Mouse (Mus musculus): ENCODE results near the gene Trnau1ap. TPM values are rescaled to one million over a fixed set of nuclear protein-coding genes. Genes with fewer than 3 reads are reported as not detected.
A peak's percentile ranks its signal among the peaks of the same experiment; 100 is the strongest.
"Not testable (repeated sequence)": the region's sequence is repeated elsewhere in the genome, so short reads cannot be mapped to it uniquely, and the experiment has no call there.

Trnau1ap gene
- polyA plus RNA-seq, 1 experiment from 2014 or later, result 77.5 TPM

DNA sequence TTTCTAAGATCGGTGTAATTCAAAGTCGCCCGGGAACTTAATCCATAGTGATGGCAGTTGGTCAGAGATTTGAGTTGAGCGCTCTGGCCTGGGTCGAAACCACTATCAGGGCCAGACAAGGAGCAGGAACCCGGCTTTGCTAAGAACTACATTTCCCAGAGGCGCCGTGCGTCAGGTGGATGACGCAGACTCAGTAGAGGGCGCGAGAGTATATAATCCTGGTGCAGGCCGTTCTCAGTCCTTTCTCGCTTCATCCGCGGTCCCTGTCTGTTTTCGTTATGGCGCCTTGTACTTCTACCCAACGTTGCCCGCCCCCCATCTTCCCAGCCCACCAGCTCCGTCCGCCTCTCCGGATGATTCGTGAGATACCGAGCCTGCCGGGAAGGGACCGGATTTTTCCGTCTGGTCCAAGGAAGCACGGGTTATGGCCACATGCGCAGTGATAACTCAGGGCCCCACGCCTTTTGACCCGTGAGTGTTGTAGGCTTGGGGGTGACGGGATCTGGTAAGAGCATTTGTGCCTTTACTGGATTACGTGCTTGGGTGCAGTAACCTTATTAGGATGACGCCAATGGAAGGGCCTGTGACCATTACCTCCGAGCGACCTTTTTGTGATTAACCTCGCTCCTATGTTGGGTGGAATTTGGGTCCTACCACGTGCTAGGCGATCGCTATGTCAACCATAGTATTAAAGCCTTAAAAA lies 20.8 kb downstream of the Trnau1ap start:
- Histone ChIP-seq H3K9ac (peak overlapping the region; percentile 97), H3K27ac (replicated peaks) (peak overlapping the region; percentile 95), H3K27me3 (no peaks in the 10 kb centered on the region), H3K4me2 (peak overlapping the region; percentile 89), H3K4me3 (peak overlapping the region; percentile 86), H3K9me3 (no peaks in the 10 kb centered on the region), H3K4me1 (replicated peaks) (peaks cover 14% of the 10 kb centered on the region), H3K36me3 (peaks cover 39% of the 10 kb centered on the region)
- peak; percentile 94 for ATAC-seq (ENCODE audit: low read depth)
- WGBS, result 1% methylated on average over 41 of the region's 41 CpGs

DNA sequence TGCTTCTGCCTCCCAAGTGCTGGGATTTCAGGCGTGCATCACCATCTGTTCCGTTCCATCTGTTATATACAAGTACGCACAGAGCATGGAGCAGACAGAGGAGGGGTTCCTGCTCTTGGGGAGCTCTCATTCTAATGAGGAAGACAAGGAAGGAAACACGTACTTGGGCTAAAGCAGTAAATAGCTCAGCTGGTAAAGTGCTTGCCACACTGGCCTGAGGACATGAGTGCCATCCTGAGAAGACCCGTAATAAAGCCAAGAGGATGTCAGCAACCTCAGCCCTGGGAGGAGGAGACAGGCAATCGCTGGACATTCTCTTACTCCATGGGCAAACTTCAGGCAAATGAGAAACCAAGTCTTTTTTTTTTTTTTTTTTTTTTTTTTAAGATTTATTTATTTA lies 23.3 kb downstream of the Trnau1ap start:
- Histone ChIP-seq H3K36me3 (peaks cover 13% of the 10 kb centered on the region), H3K4me1 (replicated peaks) (peaks cover 26% of the 10 kb centered on the region), H3K4me2 (no peak overlapping the region), H3K9me3 (no peaks in the 10 kb centered on the region), H3K27ac (replicated peaks) (no peak overlapping the region), H3K27me3 (no peaks in the 10 kb centered on the region), H3K9ac (no peak overlapping the region), H3K4me3 (no peak overlapping the region)
- ATAC-seq (ENCODE audit: low read depth), result no peak
- whole genome bisulfite sequencing, result 71% methylated on average over 6 of the region's 6 CpGs

DNA sequence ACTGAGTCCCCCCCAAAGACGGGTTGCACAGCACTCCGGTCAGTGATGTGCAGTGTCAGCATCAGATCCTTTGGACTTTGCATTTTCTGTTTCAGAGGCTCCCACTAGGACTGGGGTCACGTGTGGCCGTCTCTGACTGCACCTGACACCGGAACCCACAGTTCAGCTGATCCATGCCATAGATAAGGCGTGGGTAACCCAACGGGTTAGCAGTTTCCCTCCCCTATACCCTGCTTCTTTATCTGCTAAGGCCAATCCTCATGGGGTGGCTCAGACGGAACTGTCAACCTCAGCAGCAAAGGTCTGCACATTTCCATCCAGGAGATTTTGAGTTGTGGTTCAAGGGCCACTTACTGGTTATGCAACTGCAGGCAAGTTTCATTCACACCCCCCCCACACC lies 24.1 kb downstream of the Trnau1ap start:
- H3K4me3 ChIP-seq, result no peak overlapping the region
- H3K4me2 ChIP-seq, result no peak overlapping the region
- H3K4me1 ChIP-seq (replicated peaks), result peaks cover 22% of the 10 kb centered on the region
- no peak overlapping the region for H3K27ac ChIP-seq (replicated peaks)
- no peak for ATAC-seq (ENCODE audit: low read depth)
- no peaks in the 10 kb centered on the region for H3K27me3 ChIP-seq
- WGBS, result 91% methylated on average over 8 of the region's 8 CpGs
- peaks cover 6% of the 10 kb centered on the region for H3K36me3 ChIP-seq
- H3K9me3 ChIP-seq, result no peaks in the 10 kb centered on the region
- no peak overlapping the region for H3K9ac ChIP-seq

DNA sequence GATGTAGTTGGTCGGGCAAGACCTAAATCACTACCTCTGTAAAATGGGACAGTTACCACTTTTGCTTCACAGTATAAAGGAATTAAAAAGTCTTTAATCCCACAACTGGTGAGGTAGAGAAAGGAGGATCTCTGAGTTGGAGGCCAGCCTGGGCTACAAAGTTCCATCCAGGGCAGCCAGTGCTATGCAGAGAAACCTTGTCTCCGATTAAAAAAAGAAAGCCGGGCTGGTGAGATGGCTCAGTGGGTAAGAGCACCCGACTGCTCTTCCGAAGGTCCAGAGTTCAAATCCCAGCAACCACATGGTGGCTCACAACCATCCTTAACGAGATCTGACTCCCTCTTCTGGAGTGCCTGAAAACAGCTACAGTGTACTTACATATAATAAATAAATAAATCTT lies 25.9 kb downstream of the Trnau1ap start:
- H3K27ac ChIP-seq (replicated peaks); H3K36me3 ChIP-seq; ATAC-seq (ENCODE audit: low read depth); H3K27me3 ChIP-seq; H3K9me3 ChIP-seq: not testable (repeated sequence)
- peaks cover 11% of the 10 kb centered on the region for H3K4me1 ChIP-seq (replicated peaks)
- H3K9ac ChIP-seq, result peak overlapping the region; percentile 68
- H3K4me3 ChIP-seq, result peak overlapping the region; percentile 40
- H3K4me2 ChIP-seq, result peak overlapping the region; percentile 64
- WGBS, result 43% methylated on average over 6 of the region's 6 CpGs

DNA sequence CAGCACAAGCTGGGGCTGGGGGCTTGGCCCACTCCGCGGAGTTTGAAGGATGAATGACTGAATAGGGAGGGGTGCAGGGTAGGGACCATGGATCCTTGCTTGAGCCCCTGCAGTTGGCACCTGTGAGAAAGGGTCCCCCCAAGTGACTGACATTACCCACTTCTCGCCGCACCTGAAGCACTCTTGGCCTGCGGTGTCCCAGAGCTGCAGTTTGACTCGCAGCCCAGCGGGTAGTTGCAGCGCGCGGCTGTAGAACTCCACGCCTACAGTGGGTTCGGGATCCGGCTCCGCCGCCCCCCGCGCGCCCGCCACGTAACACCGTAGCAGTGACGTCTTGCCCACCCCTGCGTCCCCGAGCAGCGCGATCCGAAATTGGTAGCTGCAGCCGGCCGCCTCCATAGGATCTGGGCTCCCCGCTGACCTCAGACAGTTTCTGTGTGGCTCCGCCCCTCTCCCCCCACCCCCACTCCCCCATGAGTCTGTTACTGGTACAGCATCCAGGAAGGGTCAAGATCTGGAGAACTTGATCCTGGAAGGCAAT lies 26.3 kb downstream of the Trnau1ap start, which contains the start of gene Rab42:
Gene Rab42 (minus strand): TSS at position 447 of the 541 bp plus-strand sequence.
- H3K27me3 ChIP-seq, result no peaks in the 10 kb centered on the region
- H3K27ac ChIP-seq (replicated peaks), result no peak within 1 kb of the TSS
- ATAC-seq (ENCODE audit: low read depth), result peak; percentile 54
- peak within 1 kb of the TSS; percentile 64 for H3K4me2 ChIP-seq
- no peaks in the 10 kb centered on the region for H3K36me3 ChIP-seq
- no peaks in the 10 kb centered on the region for H3K9me3 ChIP-seq
- peaks cover 11% of the 10 kb centered on the region for H3K4me1 ChIP-seq (replicated peaks)
- peak within 1 kb of the TSS; percentile 68 for H3K9ac ChIP-seq
- 2% methylated on average over 30 of the region's 31 CpGs for WGBS
- H3K4me3 ChIP-seq, result peak within 1 kb of the TSS; percentile 40

DNA sequence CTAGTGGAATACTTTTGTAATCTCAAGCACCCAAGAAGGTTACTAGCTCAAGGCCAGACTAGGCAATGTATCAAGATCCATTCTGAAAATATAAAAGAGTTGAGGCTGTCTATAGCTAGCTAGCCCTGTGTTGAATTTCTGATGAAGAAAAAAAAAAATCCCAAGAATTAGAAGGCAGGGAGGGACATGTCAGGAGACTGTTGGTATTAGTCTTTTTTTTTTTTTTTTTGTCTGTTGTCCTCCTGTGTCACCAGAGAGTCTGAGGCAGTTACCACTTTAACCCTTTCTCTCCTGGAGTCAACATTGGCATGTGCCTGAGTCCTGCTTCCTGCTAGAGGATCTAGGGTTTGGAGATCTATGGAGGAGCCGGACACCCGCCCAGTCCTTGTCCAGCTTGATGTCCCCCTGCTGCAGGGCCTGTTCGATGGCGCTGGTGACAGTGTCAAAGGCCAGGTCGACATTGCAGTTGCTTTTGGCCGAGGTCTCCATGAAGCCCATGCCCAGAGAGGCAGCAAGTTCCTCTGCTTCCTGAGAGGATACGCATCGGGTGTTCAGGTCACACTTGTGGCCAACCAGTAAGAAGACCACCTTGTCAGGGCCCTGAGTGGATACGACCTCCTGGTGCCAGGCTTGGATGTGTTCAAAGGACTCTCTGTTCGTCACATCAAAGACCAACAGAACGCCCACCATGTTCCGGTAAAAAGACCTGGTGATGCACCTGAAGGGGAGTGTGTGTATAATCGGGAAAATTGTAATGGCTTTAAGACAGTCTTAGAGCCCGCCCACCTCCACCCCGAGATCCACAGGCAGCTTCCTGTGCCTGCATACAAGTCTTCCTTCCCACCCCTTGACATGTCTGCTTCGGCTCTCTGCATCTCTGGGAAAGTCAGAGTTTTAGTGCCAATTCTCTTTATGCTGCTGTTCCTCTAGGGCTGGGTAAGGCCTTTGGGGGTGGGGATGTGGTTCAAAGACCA lies 27.1 kb downstream of the Trnau1ap start:
- no peak overlapping the region for H3K27ac ChIP-seq (replicated peaks)
- no peaks in the 10 kb centered on the region for H3K36me3 ChIP-seq
- no peak for ATAC-seq (ENCODE audit: low read depth)
- H3K9me3 ChIP-seq, result no peaks in the 10 kb centered on the region
- H3K4me1 ChIP-seq (replicated peaks), result peaks cover 11% of the 10 kb centered on the region
- WGBS, result 65% methylated on average over 16 of the region's 16 CpGs
- H3K4me2 ChIP-seq, result peak overlapping the region; percentile 64
- H3K27me3 ChIP-seq, result no peaks in the 10 kb centered on the region
- H3K4me3 ChIP-seq, result peak overlapping the region; percentile 40
- H3K9ac ChIP-seq, result peak overlapping the region; percentile 68; the same call in 1 of the 2 replicates

DNA sequence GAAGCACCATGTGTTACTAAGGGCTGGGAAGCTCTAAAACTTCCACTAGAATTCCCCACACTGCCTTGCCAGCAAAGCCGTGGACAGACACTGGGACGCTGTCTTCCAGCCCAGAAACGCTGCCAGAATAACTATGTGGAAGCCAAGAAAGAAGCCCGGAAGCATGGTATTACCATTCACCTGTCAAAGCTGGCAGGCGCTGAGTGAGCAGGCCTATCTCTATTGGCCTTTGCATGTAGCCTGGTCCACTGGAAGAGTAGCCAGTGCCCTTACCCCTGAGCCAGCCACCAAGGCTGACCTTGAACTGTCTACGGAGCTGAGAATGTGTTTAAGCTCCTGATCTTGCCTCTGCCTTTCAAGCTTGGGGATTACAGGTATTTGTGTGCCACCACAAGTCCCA lies 27.9 kb downstream of the Trnau1ap start:
- Histone ChIP-seq H3K4me3 (no peak overlapping the region), H3K27me3 (no peaks in the 10 kb centered on the region), H3K27ac (replicated peaks) (no peak overlapping the region), H3K9me3 (no peaks in the 10 kb centered on the region), H3K4me2 (no peak overlapping the region), H3K4me1 (replicated peaks) (peaks cover 11% of the 10 kb centered on the region), H3K36me3 (no peaks in the 10 kb centered on the region), H3K9ac (no peak overlapping the region)
- 85% methylated on average over 6 of the region's 6 CpGs for WGBS
- ATAC-seq (ENCODE audit: low read depth), result no peak

DNA sequence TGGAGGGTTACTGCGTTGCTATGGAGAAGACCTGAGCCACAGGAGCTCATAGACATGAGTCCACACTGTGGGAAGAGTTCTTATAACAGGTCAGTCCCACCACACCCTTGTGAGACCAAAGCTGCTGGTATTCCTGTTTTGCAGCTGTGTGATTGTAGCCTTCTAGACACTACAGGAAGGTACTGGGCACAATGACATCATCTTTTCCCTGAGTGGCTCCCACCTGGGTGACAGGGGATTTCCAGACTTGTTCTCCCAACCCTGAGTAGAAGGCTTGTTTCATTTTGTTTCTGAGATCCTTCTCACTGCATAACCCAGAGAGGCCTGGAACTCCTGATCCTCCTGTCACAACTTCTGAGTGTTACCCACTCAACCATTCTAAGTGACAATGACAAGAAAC lies 29.5 kb downstream of the Trnau1ap start:
- no peaks in the 10 kb centered on the region for H3K9me3 ChIP-seq
- H3K36me3 ChIP-seq, result 0 out of 2 replicates have a peak, but pooled peaks cover 1% of the 10 kb centered on the region
- no peak overlapping the region for H3K4me3 ChIP-seq
- H3K4me1 ChIP-seq (replicated peaks), result peaks cover 11% of the 10 kb centered on the region
- WGBS, result 87% methylated on average over 1 of the region's 1 CpGs
- no peak for ATAC-seq (ENCODE audit: low read depth)
- no peak overlapping the region for H3K4me2 ChIP-seq
- H3K27me3 ChIP-seq, result no peaks in the 10 kb centered on the region
- H3K9ac ChIP-seq, result no peak overlapping the region
- no peak overlapping the region for H3K27ac ChIP-seq (replicated peaks)

DNA sequence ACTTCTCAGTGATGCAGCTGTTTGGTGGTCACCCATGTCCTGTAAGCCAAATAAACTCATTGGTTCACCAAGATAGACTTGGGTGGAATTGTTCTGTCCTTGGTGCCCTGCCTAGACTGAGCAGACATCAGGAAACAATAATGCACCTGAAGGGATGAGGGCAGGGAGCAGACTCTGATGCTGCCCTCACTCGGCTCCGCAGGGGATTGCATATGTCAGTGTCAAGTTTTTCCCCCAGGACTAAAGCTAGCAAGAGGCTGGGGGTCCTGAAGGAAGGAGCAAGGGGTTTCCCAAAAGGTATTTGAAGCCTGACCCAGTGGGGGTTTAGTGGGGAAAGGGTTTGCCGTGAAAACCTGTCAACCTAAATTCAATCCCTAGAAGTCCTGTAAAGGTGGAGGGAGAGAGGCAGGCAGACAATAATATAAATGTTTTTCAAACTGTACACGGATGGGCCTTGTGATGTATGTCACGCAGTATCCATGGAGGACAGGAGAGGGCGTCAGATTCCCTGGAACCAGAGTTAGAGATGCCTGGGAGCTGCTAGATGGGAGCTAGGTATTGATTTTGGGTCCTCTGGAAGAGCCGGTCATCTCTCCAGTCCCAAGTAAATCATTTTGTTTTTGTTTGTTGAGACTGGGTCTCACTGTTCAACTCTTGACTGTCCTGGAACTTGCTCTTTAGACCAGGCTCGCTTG lies 33.5 kb downstream of the Trnau1ap start:
- Histone ChIP-seq H3K9me3 (no peaks in the 10 kb centered on the region), H3K9ac (no peak overlapping the region), H3K4me1 (replicated peaks) (no peaks in the 10 kb centered on the region), H3K27me3 (no peaks in the 10 kb centered on the region), H3K27ac (replicated peaks) (no peak overlapping the region), H3K36me3 (peaks cover 34% of the 10 kb centered on the region), H3K4me2 (no peak overlapping the region), H3K4me3 (no peak overlapping the region)
- no peak for ATAC-seq (ENCODE audit: low read depth)
- 50% methylated on average over 8 of the region's 8 CpGs for WGBS

DNA sequence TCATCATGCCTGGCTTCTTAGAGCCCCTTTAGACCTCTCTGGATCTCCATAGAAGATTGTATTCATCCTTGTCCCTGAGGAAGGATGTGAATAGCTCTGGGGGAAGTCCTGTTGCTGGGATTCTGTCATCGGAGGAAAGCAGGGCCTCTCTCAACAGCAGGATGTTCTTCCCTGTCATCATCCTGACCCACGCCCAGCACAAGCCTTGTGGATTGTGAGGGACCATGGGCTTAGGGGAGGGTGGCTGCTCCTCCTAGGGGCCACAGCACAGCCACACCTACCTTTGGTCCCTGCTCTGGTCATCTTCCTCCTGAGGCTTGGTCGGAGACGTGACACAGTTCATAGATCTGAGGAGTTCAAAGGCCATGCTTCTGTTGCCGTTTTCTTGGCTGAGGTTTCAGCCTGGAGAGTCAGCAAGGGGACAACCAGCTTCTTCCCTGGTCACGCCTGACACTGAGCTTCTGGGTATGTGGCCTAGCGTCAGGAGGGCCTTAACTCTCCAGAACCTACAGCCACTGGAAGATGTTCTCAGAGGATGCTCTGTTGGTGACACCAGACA lies 35.6 kb downstream of the Trnau1ap start:
- WGBS, result 86% methylated on average over 7 of the region's 7 CpGs
- H3K27me3 ChIP-seq, result no peaks in the 10 kb centered on the region
- H3K4me2 ChIP-seq, result no peak overlapping the region
- H3K4me3 ChIP-seq, result no peak overlapping the region
- no peak for ATAC-seq (ENCODE audit: low read depth)
- H3K36me3 ChIP-seq, result peaks cover 49% of the 10 kb centered on the region
- H3K9me3 ChIP-seq, result no peaks in the 10 kb centered on the region
- no peak overlapping the region for H3K27ac ChIP-seq (replicated peaks)
- H3K4me1 ChIP-seq (replicated peaks), result no peaks in the 10 kb centered on the region
- no peak overlapping the region for H3K9ac ChIP-seq

DNA sequence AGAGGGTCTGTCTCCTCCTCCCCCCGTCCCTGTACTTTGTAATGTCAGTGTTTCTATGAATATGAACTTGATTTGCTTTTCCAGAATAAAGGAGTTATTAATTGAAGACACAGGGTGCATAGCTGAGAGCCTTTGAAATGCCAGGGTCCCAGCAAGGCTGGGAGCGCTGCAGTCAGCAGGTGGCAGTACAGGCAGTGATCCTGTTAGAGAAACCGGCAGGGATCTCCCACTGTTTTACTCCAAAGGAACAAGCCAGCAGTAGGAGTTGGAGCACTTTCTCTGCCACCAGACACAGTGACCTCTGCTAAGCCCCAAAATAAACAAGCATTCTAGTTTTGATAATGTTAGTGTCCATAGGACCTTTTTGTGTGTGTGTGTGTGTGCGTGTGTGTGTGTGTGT lies 36.4 kb downstream of the Trnau1ap start:
- no peaks in the 10 kb centered on the region for H3K4me1 ChIP-seq (replicated peaks)
- H3K9ac ChIP-seq, result no peak overlapping the region; the same call in 1 of the 2 replicates
- no peak overlapping the region for H3K4me2 ChIP-seq
- H3K27me3 ChIP-seq, result no peaks in the 10 kb centered on the region
- no peaks in the 10 kb centered on the region for H3K9me3 ChIP-seq
- 53% methylated on average over 4 of the region's 4 CpGs for WGBS
- no peak overlapping the region for H3K27ac ChIP-seq (replicated peaks)
- ATAC-seq (ENCODE audit: low read depth), result no peak
- H3K4me3 ChIP-seq, result no peak overlapping the region
- peaks cover 49% of the 10 kb centered on the region for H3K36me3 ChIP-seq

Data from neural tube, embryonic 13.5 days (tissue).